Comparison of ENCODE assay signal across 16 mouse cellular contexts in genomic region chr10:84611664-84612063, GRCm38 (mm10).
"Had no signal": no experiment of that assay in that cellular context is flagged by ENCODE, and none has a peak within 500 bp of the region (broad histone marks: within the 10 kb centered on the region; RNA-seq: fewer than 3 reads in every experiment).

No protein-coding gene starts in this region.

- ATAC-seq: liver, postnatal 0 days; midbrain, embryonic 15.5 days had no signal

- H3K36me3 ChIP-seq: liver, embryonic 13.5 days; midbrain, embryonic 15.5 days; neural tube, embryonic 12.5 days had no signal

- DNase-seq: kidney, postnatal 10 days; kidney, postnatal 4 days; liver; liver, embryonic 13.5 days; liver, postnatal 0 days; right cerebral cortex, postnatal 4 days; spleen, adult 18-20 months; thymus, adult 18-20 months; thymus, postnatal 14 days had no signal

- H3K27ac ChIP-seq: layer of hippocampus, adult 2 months; limb, embryonic 12.5 days; liver, embryonic 13.5 days; macrophage; midbrain, embryonic 15.5 days; neural tube, embryonic 12.5 days had no signal

- H3K27me3 ChIP-seq: limb, embryonic 12.5 days; liver, embryonic 13.5 days; midbrain, embryonic 15.5 days; neural tube, embryonic 12.5 days had no signal

- H3K4me3 ChIP-seq: layer of hippocampus, adult 2 months; limb, embryonic 12.5 days; liver, embryonic 13.5 days; midbrain, embryonic 15.5 days; neural tube, embryonic 12.5 days had no signal

- H3K9ac ChIP-seq: limb, embryonic 12.5 days; liver, embryonic 13.5 days; liver, postnatal 0 days; midbrain, embryonic 15.5 days; neural tube, embryonic 12.5 days had no signal

- H3K4me1 ChIP-seq: midbrain, embryonic 15.5 days; neural tube, embryonic 12.5 days had no signal

- H3K4me2 ChIP-seq: limb, embryonic 12.5 days; liver, embryonic 13.5 days; midbrain, embryonic 11.5 days; midbrain, embryonic 15.5 days; neural tube, embryonic 12.5 days had no signal

- H3K9me3 ChIP-seq: limb, embryonic 12.5 days; liver, embryonic 13.5 days; megakaryocyte, embryonic 14.5 days; midbrain, embryonic 15.5 days; neural tube, embryonic 12.5 days had no signal
